Mouse (Mus musculus): ENCODE results near the gene Hoxb1. TPM values are rescaled to one million over a fixed set of nuclear protein-coding genes. Genes with fewer than 3 reads are reported as not detected.

The Hoxb1 gene
- not detected in 2 replicates for polyA plus RNA-seq (2012; rRNA removed)

DNA sequence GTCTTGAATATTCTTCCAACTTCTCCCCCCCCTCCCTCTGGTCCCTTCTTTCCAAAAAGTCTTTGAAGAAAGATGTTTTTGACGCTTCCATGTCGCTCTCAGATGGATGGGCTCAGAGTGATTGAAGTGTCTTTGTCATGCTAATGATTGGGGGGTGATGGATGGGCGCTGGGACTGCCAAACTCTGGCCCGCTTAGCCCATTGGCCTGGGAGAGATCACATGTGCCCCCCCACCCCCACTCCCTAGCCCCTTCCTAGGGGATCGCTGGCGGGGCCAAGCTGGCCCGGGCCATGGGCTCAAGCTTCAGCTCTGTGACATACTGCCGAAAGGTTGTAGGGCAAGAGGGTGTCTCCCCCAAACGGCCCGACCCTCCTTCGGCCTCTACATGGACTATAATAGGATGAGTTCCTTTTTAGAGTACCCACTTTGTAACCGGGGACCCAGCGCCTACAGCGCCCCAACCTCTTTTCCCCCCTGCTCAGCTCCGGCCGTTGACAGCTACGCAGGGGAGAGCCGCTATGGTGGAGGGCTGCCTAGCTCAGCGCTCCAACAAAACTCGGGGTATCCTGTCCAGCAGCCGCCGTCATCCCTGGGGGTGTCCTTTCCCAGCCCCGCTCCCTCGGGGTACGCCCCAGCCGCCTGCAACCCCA, at the start of gene Hoxb1:
Gene Hoxb1, plus strand, starts transcription at position 312 of the 651 bp plus-strand sequence.

DNA sequence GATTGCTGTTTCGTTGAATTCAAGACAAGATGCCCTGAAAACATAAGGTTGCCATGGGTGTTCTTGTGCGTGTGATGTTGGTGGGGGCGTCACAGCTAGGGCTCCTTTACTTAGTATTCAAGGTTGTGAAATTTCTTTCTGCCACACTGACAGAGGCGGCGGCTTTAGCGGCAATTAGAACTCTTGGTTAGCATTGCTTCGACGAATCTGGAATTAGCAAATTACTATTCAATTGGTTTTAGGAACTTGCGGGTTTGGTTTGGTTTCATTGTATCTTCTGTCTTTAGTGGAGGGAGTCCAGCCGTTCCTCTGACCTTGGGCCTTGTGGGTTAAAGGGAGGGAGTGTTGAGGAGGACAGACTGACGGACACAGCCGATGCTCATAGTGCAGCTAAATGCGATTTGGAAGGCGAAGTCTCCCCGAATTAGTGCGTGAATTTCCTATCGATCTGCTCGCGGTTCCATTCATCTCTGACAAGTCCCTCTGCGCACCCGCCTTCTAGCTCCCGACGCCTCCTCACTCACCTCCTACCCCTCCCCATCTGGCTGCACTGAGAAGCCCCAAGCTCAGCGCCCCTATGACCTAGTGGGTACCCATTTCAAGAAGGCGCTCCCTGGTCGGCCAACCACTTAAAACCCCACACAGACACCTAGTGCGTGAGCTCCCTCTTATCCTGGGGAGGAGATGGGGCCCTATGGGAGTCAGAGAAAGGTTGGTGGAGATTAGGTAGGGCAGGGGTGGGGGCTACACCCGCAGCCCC, 47.8 kb upstream of the Hoxb1 start, which contains the start of gene Hoxb4:
Gene Hoxb4, plus strand, starts transcription at position 660 of the 760 bp plus-strand sequence.

DNA sequence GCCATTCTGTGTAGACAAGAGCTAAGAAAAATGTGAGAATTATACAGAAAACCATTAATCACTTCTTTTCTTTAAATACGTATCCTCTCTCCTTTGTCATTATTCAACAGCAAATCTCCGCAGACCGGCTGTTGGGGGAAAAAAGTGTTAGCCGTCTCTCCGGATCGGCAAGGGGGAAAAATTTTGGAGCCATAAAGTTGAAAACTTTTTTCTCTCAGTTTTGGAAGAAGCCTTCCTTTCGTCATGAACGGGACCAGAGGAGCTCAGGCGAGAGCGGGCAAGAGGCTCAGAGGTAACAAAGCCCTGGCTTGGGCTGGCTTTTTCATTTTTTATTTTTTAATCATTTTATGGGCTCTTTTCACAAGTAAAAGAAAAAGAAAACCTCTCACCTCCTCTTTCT, 42.4 kb upstream of the Hoxb1 start, which contains the start of gene Hoxb3:
Gene Hoxb3, plus strand, starts transcription at position 173 of the 400 bp plus-strand sequence.

DNA sequence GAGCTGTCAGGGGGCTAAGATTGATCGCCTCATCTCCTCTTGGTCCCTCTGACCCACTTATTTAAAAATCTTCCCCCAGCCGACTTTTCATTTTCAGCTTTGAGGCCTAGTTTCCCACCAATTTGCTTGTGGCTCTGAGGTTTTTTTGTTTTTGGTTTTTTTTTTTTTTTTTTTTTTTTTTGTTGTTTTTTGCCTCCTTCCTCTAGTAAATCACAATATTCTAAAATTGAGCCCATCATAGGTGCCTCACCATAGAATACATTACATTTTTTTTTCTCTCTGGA, 15.3 kb upstream of the Hoxb1 start, which contains the start of gene Hoxb2:
Gene Hoxb2, plus strand, starts transcription at position 185 of the 284 bp plus-strand sequence.

Other genes starting within 250 kb of the Hoxb1 start
- gene Ttll6, start 232.0 kb upstream of the Hoxb1 start, polyA plus RNA-seq (2012; rRNA removed): 1.2 and 1.7 TPM in 2 replicates
- not detected in 2 replicates for gene Hoxb13, start 171.4 kb upstream of the Hoxb1 start, polyA plus RNA-seq (2012; rRNA removed)
- gene Hoxb9, start 94.3 kb upstream of the Hoxb1 start, polyA plus RNA-seq (2012; rRNA removed): 3.0 and 3.3 TPM in 2 replicates
- gene Hoxb8, start 83.8 kb upstream of the Hoxb1 start, polyA plus RNA-seq (2012; rRNA removed): 40.2 and 48.4 TPM in 2 replicates
- gene Hoxb7, start 79.1 kb upstream of the Hoxb1 start, polyA plus RNA-seq (2012; rRNA removed): 6.5 and 8.1 TPM in 2 replicates
- gene Hoxb6, start 73.3 kb upstream of the Hoxb1 start, polyA plus RNA-seq (2012; rRNA removed): 33.9 and 44.1 TPM in 2 replicates
- 7.6 and 8.0 TPM in 2 replicates for gene Hoxb5, start 62.4 kb upstream of the Hoxb1 start, polyA plus RNA-seq (2012; rRNA removed)
- 5.0 and 6.5 TPM in 2 replicates for gene Hoxb4, start 47.5 kb upstream of the Hoxb1 start, polyA plus RNA-seq (2012; rRNA removed)
- 15.2 and 16.2 TPM in 2 replicates for gene Hoxb3, start 42.4 kb upstream of the Hoxb1 start, polyA plus RNA-seq (2012; rRNA removed)
- gene Hoxb2, start 15.2 kb upstream of the Hoxb1 start, polyA plus RNA-seq (2012; rRNA removed): 18.4 and 31.6 TPM in 2 replicates
- gene Skap1, start 98.8 kb downstream of the Hoxb1 start, polyA plus RNA-seq (2012; rRNA removed): 1.6 and 1.9 TPM in 2 replicates

All from ovary, adult 2 months (tissue).